Comparison of ENCODE assay signal across 8 mouse cellular contexts in the genomic region with DNA sequence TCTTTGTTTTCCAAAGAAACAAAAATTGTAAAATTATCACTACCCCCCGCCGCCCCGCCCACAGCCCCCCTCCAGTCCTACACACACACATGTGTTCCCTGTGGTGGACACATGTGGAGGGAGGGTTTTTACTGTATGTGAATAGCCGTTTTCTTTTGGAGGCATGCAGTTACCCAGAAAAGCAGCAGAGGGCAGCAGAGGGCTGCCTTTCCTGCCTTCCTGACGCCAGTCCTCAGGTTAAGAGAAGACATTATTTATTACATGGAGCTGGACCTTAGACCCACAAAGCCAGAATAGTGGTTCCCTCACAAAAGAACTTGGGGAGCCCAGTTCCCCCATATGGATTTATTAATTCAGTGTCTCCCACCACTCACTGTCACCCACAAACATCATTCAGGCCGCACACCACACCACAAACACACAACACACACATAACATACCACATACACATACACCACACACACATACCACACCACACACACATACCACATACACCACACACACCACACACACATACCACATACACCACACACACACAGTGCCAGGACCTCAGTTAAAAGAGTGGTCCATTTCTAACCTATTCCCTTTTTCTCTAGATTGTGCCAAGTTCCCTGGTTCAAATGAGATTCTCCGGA. TPM values are rescaled to one million over a fixed set of nuclear protein-coding genes. Genes with fewer than 3 reads are reported as not detected.
A peak's percentile ranks its signal among the peaks of the same experiment; 100 is the strongest.
DNase-seq lines count a peak whose midpoint lies in the region; ATAC-seq lines count a peak whose summit lies in the region.

No protein-coding gene starts in this region.

- DNase-seq in brain, adult 2 months (ENCODE audit: low read depth, low spot score) = peak; percentile 76
- peak; percentile 85 for DNase-seq in kidney, postnatal 14 days
- peak; percentile 48 for DNase-seq in liver, embryonic 13.5 days

- no peak overlapping the region for H3K4me3 ChIP-seq in heart, embryonic 12.5 days
- no peak overlapping the region for H3K4me3 ChIP-seq in liver, embryonic 13.5 days (replicated peaks)
- no peak overlapping the region for H3K4me3 ChIP-seq in neural tube, embryonic 12.5 days
- H3K4me3 ChIP-seq in stomach, embryonic 16.5 days (replicated peaks; ENCODE audit: low read length) = no peak overlapping the region

- no peaks in the 10 kb centered on the region for H3K36me3 ChIP-seq in heart, embryonic 12.5 days
- no peaks in the 10 kb centered on the region for H3K36me3 ChIP-seq in liver, embryonic 13.5 days
- H3K36me3 ChIP-seq in neural tube, embryonic 12.5 days = no peaks in the 10 kb centered on the region
- H3K36me3 ChIP-seq in stomach, embryonic 16.5 days (ENCODE audit: control insufficient read depth, insufficient read depth, low read length) = no peaks in the 10 kb centered on the region

- H3K9me3 ChIP-seq in heart, embryonic 12.5 days (replicated peaks) = no peaks in the 10 kb centered on the region
- H3K9me3 ChIP-seq in liver, embryonic 13.5 days (replicated peaks) = no peaks in the 10 kb centered on the region
- no peaks in the 10 kb centered on the region for H3K9me3 ChIP-seq in neural tube, embryonic 12.5 days
- no peaks in the 10 kb centered on the region for H3K9me3 ChIP-seq in stomach, embryonic 16.5 days (replicated peaks; ENCODE audit: control insufficient read depth, low read length)

- H3K27me3 ChIP-seq in heart, embryonic 12.5 days (replicated peaks) = peaks cover 17% of the 10 kb centered on the region; the same call in 1 of the 2 replicates
- 0 out of 2 replicates have a peak, but pooled peaks cover 2% of the 10 kb centered on the region for H3K27me3 ChIP-seq in liver, embryonic 13.5 days
- 0 out of 2 replicates have a peak, but pooled peaks cover 10% of the 10 kb centered on the region for H3K27me3 ChIP-seq in neural tube, embryonic 12.5 days (replicated peaks)
- no peaks in the 10 kb centered on the region for H3K27me3 ChIP-seq in stomach, embryonic 16.5 days (ENCODE audit: control insufficient read depth, insufficient read depth, low read length)

- 23% methylated on average over 7 of the region's 7 CpGs for WGBS in heart, embryonic 12.5 days
- WGBS in liver, embryonic 13.5 days (ENCODE audit: insufficient replicate concordance) = 11% methylated on average over 7 of the region's 7 CpGs
- WGBS in neural tube, embryonic 12.5 days = 22% methylated on average over 7 of the region's 7 CpGs
- 23% methylated on average over 7 of the region's 7 CpGs for WGBS in stomach, embryonic 16.5 days

- H3K4me1 ChIP-seq in heart, embryonic 12.5 days (replicated peaks) = no peaks in the 10 kb centered on the region; the same call in 1 of the 2 replicates
- H3K4me1 ChIP-seq in liver, embryonic 13.5 days (replicated peaks) = peaks cover 21% of the 10 kb centered on the region
- H3K4me1 ChIP-seq in neural tube, embryonic 12.5 days = no peaks in the 10 kb centered on the region
- 0 out of 2 replicates have a peak, but pooled peaks cover 8% of the 10 kb centered on the region for H3K4me1 ChIP-seq in stomach, embryonic 16.5 days (ENCODE audit: control insufficient read depth, insufficient read depth, low read length)

- no peak overlapping the region for H3K9ac ChIP-seq in heart, embryonic 12.5 days
- H3K9ac ChIP-seq in liver, embryonic 13.5 days = no peak overlapping the region
- H3K9ac ChIP-seq in neural tube, embryonic 12.5 days = no peak overlapping the region
- no peak overlapping the region for H3K9ac ChIP-seq in stomach, embryonic 16.5 days (ENCODE audit: low read length)

- H3K4me2 ChIP-seq in heart, embryonic 12.5 days = no peak overlapping the region
- H3K4me2 ChIP-seq in liver, embryonic 13.5 days = no peak overlapping the region
- H3K4me2 ChIP-seq in neural tube, embryonic 12.5 days (replicated peaks) = no peak overlapping the region
- H3K4me2 ChIP-seq in stomach, embryonic 16.5 days (ENCODE audit: low read depth, low read length) = no peak overlapping the region

- H3K27ac ChIP-seq in heart, embryonic 12.5 days (ENCODE audit: poor library complexity, severe bottlenecking) = no peak overlapping the region
- no peak overlapping the region for H3K27ac ChIP-seq in liver, embryonic 13.5 days
- H3K27ac ChIP-seq in neural tube, embryonic 12.5 days = no peak overlapping the region
- H3K27ac ChIP-seq in stomach, embryonic 16.5 days (ENCODE audit: low read length) = no peak overlapping the region

- peak; percentile 75 for ATAC-seq in CD4-positive, CD25-positive, alpha-beta regulatory T cell, adult 4 months
- peak; percentile 85 for ATAC-seq in erythroblast, adult 5-6 weeks (replicated peaks; ENCODE audit: low FRiP score, poor library complexity, severe bottlenecking)
- ATAC-seq in heart, embryonic 12.5 days (ENCODE audit: insufficient number of reproducible peaks, low FRiP score) = peak; percentile 69; the same call in 1 of the 2 replicates
- ATAC-seq in liver, embryonic 13.5 days (ENCODE audit: low read depth) = peak; percentile 36
- ATAC-seq in neural tube, embryonic 12.5 days (ENCODE audit: low FRiP score, low read depth) = peak; percentile 74
- ATAC-seq in stomach, embryonic 16.5 days (ENCODE audit: insufficient read depth, low FRiP score) = peak; percentile 42

RNA-seq across cellular contexts. Expression of gene Efcab14, which starts 5.8 kb away (rescaled TPM):
- polyA plus RNA-seq in CD4-positive, CD25-positive, alpha-beta regulatory T cell, adult 4 months (2017; shearing (Covaris generic)) = 10 to 100 TPM; 42.7 to 43.1 TPM
- total RNA-seq in erythroblast, adult 5-6 weeks (2015; ENCODE audit: low replicate concordance) = 29.9 and 33.4 TPM in 2 replicates
- total RNA-seq in erythroblast, adult 5-6 weeks (2017; ENCODE audit: low replicate concordance) = 12.7 and 27.6 TPM in 2 replicates
- 34.2 and 37.4 TPM in 2 replicates for polyA plus RNA-seq in heart, embryonic 12.5 days (2016; fragmentation: Nextera tagmentation; extraction: Ambion mirVana)
- 10.6 and 13.9 TPM in 2 replicates for polyA plus RNA-seq in liver, embryonic 13.5 days (2015; fragmentation: Nextera tagmentation; extraction: Ambion mirVana)
- 23.5 and 27.8 TPM in 2 replicates for polyA plus RNA-seq in neural tube, embryonic 12.5 days (2016; fragmentation: Nextera tagmentation; extraction: Ambion mirVana)
- polyA plus RNA-seq in stomach, embryonic 16.5 days (2015; fragmentation: Nextera tagmentation; extraction: Ambion mirVana) = 30.1 and 31.3 TPM in 2 replicates

RNA-seq across cellular contexts. Expression of gene Tex38, which starts 49.1 kb away (rescaled TPM):
- polyA plus RNA-seq in CD4-positive, CD25-positive, alpha-beta regulatory T cell, adult 4 months (2017; shearing (Covaris generic)) = 1 to 10 TPM in 1 of 2 experiments, under 1 TPM in 1; 0.42 to 2.6 TPM
- not detected in 2 replicates for total RNA-seq in erythroblast, adult 5-6 weeks (2015; ENCODE audit: low replicate concordance)
- total RNA-seq in erythroblast, adult 5-6 weeks (2017; ENCODE audit: low replicate concordance) = not detected in 2 replicates
- 0.22 and 0.24 TPM in 2 replicates for polyA plus RNA-seq in heart, embryonic 12.5 days (2016; fragmentation: Nextera tagmentation; extraction: Ambion mirVana)
- polyA plus RNA-seq in liver, embryonic 13.5 days (2015; fragmentation: Nextera tagmentation; extraction: Ambion mirVana) = not detected in 2 replicates
- polyA plus RNA-seq in neural tube, embryonic 12.5 days (2016; fragmentation: Nextera tagmentation; extraction: Ambion mirVana) = 0.43 and 0.67 TPM in 2 replicates
- polyA plus RNA-seq in stomach, embryonic 16.5 days (2015; fragmentation: Nextera tagmentation; extraction: Ambion mirVana) = 0.28 TPM in 1 of 2 replicates, not detected in the other

RNA-seq across cellular contexts. Expression of gene Atpaf1, which starts 52.9 kb away (rescaled TPM):
- polyA plus RNA-seq in CD4-positive, CD25-positive, alpha-beta regulatory T cell, adult 4 months (2017; shearing (Covaris generic)) = 10 to 100 TPM; 16.6 to 19.2 TPM
- total RNA-seq in erythroblast, adult 5-6 weeks (2015; ENCODE audit: low replicate concordance) = 2.7 and 10.9 TPM in 2 replicates
- total RNA-seq in erythroblast, adult 5-6 weeks (2017; ENCODE audit: low replicate concordance) = 1.4 and 2.3 TPM in 2 replicates
- polyA plus RNA-seq in heart, embryonic 12.5 days (2016; fragmentation: Nextera tagmentation; extraction: Ambion mirVana) = 69.9 and 73.5 TPM in 2 replicates
- polyA plus RNA-seq in liver, embryonic 13.5 days (2015; fragmentation: Nextera tagmentation; extraction: Ambion mirVana) = 19.5 and 20.7 TPM in 2 replicates
- 36.2 and 44.5 TPM in 2 replicates for polyA plus RNA-seq in neural tube, embryonic 12.5 days (2016; fragmentation: Nextera tagmentation; extraction: Ambion mirVana)
- polyA plus RNA-seq in stomach, embryonic 16.5 days (2015; fragmentation: Nextera tagmentation; extraction: Ambion mirVana) = 33.7 and 36.2 TPM in 2 replicates
